Mouse (Mus musculus) right cerebral cortex, postnatal 10 days (tissue): Measurements from ENCODE around the gene Igsf21.

Experiments
- DNase-seq, 2 experiments: peaks; one replicate each; pipeline ENCODE4 v3.0.0; 2021; ENCODE audit warnings: low spot score in 2 of 2

The Igsf21 gene

DNA sequence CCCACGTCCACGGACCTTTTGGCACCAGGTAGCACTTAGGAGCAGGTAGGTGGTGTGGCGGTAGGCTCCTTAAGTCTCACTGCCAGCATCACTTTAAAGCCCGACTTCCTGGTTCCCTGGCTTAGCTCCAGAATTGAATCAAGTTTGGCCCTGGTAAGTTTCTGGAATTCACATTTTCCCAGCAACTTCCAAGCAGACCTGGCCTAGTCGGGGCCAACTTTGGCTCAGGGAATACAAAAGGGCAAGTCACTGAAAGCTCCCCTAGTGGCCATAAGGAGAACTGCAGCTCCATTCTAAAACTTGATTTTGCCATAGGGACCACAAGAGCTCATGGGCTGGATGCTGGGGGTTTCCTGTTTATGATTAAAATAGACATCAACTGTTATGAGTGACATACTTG lies 145.5 kb downstream of the Igsf21 start:
- no peak for DNase-seq

DNA sequence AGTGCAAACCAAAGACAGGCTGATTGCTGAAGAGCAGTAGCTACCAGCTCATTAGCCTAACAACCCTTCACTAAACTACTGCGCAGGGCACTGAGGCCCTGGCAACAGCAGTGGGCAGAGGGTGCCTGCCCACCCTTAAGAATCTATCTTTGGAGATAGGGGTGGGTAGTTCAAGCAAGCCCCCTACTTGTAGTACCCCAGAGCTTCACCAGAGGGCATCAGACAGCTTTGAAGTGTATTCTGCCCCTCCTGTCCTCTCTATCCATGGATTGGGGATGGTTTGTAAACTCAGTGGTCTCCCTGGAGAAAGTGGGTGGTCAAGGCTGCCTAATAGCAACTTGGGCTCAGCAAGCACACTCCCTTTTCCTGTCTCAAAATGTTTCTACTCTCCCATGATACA lies 146.4 kb downstream of the Igsf21 start:
- peak in 1 of 2 experiments; percentile 64 for DNase-seq

DNA sequence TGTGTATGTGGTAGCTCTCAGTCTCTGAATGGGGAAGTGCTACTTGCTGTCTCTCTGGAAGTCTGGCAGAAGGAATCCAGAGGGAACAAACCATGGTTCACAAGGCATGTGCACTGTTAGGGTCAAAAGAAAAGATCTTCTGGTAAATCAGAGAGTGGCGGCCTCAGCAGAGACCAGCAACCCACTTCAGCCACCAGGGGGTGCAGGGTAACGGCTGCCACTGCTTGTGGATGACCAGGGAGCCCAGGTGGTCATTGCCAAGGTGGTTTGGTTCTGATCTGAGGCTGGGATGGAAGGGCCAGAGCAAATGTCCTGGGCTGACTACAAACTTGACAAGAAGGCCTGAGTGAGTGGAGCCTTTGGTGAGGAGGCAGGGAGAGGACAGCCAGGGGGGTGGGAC lies 150.3 kb downstream of the Igsf21 start:
- DNase-seq, result no peak

DNA sequence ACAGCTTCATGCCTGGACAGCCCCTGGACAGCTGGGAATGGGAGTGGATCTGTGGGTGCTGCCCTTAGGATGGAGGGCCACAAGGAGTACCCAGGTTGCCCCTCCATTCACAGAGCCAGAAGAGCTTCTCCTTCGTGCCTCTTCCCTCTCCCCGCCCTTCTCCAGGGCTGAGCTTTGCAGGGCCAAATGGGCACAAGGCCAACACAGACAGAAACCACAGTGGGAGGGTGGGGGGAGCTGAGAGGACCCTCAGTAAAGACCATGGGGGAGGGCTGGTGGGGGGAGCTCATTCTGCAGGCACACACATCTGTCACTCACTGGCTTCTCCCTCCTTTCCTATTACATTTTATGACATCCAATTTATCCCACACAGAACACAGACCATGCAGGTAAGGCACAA lies 151.7 kb downstream of the Igsf21 start:
- no peak for DNase-seq

DNA sequence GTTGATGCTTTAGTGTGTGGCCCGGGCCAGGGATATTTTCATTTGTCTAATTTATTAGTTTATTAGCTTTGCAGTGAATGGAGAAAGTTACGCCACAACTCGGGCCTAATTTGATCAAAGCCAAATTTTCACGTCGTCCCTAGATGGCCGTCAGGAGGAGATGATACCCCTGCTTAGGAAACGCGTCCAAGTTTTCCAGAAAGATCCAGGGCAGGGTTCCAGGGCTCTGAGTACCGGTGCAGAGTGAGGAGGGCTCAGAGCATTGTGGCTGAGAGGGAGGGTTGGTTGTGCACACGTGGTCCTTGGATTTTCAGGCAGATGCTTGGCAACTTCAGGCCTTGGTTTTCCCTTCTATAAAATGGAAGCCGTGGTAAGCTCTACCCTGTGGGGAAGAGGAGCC lies 154.2 kb downstream of the Igsf21 start:
- DNase-seq, result no peak

DNA sequence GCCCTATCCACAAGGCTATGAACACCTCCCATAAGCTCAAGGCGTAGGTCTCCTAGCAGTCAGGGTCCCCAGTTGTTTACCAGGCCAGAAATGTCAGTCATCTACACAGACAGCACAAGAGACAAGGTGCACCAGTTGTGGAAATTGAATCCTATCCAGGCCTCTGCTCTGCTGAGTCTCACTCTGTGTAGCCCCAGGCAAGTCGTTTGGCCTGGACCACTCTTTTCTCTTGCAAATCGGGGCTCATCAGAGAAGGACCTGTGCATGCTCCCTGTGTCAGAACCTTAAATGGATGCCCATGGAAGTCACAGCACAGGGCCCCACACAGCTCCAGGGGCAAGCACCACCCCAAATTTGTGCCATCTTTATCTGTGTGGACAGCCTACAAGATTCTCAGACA lies 154.9 kb downstream of the Igsf21 start:
- DNase-seq, result no peak

DNA sequence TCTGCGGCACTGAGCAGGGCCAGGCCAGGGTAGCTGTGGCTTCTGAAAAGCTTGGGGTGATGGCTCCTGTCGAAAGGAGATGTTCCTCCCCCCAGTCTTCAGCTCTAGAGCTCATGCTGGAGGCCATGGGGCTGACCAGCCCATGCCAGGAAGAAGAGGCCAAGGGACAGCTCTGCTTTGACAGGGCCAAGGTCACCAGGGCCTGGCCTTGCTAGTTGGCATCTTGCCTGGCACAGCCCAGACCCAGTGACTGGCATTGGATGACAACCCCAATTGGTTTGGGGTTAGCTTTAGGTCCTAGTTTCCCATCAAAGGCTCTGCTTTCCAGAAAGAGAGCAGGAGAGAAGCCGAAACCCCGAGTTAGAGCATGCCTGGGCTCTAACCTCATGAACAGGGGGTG lies 156.9 kb downstream of the Igsf21 start:
- DNase-seq, result no peak

DNA sequence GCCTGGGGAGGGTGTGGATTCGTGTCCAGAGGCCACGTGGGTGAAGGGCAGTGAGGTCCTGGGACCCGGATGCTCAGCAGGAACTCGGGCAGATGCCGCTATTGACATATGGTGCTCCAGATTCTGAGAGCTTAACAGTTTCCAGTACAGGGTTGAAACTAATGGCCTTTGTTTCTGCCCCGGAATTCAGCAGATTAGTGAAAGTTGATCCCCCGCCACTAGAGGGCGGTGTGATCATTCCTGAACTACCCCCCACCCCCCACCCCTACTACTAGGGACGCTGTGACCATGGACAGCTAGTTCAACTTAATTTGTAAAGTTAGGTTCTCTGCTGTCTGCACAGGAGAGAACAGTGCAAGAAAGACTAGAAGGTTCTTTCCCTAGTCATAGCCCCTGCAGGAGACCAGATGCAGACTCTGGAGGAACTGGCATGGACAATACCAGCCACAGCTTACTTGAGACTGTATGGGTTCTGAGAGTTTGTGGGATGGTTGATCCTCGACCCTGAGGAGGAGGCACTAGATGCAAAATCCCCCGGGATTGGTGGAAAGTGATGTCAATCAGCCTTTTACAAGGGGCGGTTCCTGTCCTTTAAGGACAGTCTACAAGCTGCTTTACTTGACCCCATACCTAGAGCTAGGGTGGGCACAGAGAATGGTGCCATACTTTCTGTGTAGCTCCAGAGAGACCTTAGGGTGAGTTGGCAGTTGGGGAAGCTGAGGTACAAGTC lies 157.7 kb downstream of the Igsf21 start:
- no peak for DNase-seq

DNA sequence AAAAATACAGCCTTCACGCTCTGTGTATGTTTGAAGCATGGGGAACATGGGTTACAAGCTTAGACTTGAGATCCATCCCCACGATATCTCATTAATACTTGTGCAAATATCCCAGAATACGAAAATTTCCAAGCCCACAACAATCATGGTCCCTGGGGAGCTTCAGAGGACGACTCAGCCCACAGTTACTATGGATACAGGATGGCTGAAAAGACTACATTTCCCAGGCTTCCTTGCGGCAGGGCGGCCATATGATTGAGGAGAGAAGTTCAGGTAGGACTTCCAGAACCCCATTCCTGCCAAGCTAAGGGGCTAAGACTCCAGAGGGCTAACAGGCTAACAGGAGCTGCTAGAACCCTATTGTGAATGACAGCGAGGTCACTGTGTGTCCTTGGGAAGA lies 160.4 kb downstream of the Igsf21 start:
- peak; percentile 66 for DNase-seq

DNA sequence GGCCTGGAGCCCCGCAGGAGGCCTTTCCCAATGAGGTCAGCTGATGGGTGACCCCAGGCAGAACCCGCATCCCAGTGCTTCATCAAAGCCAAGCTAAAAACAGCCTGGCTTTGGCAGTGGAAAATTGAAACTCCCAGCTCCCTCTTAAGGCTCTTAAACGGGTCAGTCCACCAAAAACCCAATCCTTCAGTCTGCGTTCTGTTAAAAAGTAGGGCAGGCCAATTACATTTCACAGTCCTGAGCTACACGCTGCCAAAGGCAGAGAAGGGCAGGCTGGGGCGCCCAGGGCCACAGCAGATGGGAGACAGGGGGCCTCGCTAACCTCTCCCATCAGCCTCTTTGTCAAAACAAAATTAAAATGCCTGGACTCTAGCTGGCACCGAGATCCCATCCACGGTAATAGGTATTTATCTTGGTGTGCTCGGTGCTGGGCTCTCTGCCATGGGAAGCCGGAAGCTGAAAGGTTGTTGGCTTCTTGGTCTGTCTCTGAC lies 162.0 kb downstream of the Igsf21 start:
- DNase-seq, result peak; percentile 61 to 71

DNA sequence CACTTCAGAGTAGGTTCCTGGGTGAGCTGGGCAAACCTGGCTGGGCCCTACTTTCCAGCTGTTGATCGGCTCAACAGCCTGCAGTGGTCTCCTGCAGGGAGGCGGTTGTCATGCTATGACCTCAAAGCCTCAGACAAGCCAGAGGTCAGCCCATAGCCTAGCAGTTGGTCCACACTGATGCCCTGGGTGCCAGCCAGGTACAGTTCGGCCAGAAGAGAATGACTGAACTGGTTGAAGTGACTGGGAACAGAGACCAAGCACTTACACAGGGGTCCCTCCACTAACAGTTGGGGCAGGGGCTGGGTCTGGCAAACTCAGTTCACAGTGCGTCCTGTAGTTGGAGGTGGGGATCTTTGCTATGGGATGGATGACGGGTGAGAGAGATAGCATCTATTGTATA lies 162.5 kb downstream of the Igsf21 start:
- DNase-seq, result no peak

DNA sequence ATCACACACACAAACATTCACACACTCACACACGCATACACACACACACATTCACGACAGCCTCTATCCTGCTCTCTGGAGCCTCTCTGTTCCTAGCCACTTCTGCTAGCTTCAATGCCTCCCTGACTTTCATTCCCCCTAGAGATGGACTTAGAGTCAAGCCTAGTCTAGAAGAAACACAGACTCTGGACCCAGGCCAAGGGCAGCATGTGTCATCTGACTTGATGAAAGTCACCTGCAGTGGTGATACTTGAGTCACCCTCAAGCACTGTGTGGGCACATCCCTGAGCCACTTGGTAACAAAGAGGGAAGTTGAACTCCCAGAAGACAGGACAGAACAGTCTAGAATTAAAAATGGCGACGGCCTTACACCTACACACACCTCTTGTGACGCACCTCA lies 168.2 kb downstream of the Igsf21 start:
- DNase-seq, result no peak

DNA sequence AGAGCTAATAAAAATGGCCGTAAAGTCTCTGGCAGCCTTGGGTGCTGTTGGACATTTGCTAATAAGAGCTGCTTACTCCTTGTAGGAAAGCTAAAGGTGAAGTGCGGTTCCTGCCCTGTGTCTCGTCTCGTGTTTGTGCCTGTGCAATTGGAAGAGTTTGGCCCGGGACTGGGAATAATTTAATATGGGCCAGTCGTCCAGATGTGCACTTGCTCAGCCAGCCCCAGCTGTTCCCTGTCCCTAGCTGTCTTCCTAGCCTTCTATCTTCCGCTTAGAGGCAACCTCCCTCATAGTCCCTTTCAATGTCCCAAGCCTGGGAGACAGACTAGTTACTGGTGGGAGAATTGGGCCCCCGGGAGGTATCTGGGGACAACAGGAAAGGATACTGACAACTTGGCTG lies 169.0 kb downstream of the Igsf21 start:
- DNase-seq, result no peak

DNA sequence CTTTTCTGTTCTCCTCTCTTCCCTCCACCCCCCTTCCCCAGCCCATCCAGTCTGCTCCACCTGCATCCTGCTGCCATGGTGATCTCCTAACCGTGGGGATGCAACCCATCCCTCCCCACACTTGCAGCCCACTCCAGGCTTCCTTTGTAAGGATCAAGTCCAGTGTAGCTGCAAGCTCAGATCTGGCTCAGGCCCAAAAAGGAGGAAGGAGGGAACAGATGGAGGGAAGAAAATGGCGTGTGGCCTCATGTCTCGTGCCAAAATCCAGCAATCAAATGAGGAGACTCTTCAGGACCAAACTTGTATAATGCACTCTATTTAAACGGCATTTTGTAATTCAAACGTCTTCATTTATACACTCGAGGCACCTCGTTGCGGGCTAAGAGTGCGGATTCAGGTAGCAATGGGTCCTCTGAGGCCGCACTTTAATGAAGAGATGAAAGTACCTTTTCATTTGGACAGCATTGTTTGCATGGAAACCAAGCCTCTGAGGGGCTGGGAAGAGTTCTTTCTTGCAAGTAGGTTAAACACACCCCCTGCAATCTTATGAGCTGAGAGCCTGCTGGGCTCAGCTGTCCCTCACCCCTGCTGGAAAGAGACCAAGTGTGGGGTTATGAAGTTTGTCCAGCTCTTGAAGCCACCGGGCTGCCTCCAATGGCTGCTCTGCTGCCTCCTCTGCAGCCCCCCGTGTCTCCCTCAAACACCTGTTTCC lies 169.6 kb downstream of the Igsf21 start:
- DNase-seq, result peak; percentile 83 to 88

DNA sequence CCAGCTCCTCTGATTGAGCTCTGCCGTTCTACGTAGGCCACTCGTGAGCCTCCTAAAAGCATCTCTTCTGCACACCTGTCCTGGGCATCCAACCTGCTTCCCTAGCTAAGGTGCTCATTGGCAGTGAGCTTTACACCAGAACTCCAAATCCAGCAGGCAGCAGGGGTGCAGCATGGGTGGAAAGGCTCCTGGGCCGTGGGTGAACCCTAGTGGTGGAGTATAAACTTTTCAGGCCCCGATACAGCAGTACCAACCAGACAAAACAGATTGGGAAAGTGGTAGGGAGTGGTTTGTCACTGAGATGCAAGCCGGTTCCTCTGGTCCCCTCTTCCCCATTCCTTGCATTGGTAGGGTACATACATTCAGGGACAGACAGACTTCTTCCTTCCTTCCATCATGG lies 170.2 kb downstream of the Igsf21 start:
- no peak for DNase-seq

DNA sequence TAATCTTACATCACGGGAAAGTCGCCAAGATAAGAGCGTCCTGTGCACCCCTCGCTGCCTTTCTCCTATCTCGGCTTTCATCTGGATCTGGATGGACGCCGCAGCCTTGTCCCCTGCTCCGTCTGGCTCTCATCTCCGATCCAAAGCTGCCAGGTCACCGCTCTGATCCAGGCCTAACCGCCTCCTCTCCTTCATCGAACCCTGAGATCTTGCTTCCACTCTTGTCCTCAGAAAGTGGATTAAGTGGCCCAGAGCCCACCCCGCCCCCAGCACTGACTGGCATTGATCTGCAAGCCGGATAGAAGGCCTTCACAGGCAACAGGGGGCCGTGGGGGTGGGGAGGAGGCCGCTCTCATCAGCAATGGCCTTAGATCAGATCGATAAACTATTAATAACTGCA lies 175.5 kb downstream of the Igsf21 start:
- DNase-seq, result no peak

DNA sequence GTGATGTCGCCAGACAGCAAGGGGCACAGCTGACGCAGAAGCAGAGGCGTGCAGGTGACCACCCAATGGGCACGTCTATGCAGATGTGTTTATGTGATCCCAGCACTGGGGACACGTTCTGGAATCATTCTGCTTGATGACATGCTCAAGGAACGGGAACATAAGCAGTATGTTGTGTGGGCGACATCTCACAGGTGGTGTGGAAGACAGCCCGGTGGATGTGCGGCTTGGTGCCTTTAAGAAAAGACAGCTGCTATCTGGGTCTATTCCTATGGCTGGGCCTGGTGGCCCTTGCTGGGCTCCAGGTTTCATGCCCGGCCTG lies 176.3 kb downstream of the Igsf21 start:
- DNase-seq, result peak; percentile 70 to 85

DNA sequence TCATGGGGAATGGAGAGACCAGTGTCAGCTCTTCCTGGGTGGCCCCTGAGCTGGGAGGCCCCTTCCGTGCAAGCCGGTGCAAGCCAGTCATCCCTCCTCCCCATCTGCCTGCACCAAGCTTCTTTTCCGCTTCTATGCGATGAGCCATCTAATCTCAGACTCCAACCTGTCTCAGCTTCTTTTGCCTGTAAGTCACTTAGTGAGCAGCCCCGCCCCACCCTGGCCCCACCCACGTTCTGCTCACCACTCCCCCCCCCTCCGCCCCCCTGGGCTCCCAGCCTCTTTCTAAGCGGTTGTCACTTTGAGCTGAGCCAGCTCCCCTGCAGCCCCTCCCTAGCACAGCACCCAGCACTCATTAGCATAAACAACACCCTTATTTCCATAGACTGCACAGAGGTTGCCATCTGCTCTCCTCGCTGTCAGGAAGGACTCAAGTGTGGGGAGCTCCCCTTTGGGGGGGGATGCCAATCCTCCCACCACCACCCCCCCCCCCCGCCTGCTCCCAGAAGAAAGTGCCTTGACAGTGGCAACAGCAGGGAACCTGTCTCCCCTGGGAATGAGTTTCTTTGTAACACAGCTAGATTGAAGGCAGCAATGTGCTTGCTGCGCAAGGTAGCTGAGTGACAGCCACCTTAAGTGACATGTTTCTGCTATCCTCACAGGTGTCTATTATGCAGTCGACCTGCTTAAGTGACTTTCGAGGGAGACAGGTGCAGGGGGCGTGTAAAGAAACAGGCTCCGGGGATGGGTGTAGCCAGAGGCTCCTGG lies 176.8 kb downstream of the Igsf21 start:
- DNase-seq, result peak; percentile 68 to 81

DNA sequence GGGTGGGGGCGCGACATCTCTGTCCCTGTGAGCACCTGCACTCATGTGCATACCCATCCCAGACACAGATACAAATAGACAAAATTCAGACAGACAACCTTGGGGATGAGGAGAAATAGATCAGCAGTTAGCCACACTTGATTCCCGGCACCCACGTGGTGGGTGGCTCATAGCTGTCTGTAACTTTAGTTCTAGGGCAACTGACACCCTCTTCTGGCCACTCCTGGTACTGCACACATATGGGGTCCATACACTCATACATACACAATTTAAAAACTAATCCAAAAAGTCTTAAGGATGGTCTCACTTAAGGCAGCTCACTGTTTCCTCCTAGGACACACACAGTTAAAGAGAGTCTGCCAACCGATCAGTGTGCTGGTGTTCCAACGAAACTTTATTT lies 178.1 kb downstream of the Igsf21 start:
- no peak for DNase-seq

DNA sequence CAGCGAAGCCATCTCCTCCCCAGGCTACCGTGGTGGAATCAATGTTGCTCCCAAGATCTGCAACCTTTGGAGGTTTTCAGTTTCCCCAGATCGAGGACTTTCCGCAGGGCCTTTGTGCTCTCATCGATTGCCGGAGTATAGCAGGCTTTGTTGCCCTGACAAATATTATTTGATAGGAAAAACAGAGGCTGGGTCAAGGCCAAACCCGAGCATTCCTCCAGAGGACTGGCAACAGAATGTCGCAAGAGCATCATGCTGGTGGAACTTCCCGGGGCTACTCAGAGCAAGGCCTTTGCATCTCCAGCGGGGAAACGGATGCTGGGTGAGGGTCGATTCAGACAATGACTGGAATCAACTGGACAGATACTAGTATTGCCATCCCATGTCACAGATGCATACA lies 180.6 kb downstream of the Igsf21 start:
- no peak for DNase-seq

DNA sequence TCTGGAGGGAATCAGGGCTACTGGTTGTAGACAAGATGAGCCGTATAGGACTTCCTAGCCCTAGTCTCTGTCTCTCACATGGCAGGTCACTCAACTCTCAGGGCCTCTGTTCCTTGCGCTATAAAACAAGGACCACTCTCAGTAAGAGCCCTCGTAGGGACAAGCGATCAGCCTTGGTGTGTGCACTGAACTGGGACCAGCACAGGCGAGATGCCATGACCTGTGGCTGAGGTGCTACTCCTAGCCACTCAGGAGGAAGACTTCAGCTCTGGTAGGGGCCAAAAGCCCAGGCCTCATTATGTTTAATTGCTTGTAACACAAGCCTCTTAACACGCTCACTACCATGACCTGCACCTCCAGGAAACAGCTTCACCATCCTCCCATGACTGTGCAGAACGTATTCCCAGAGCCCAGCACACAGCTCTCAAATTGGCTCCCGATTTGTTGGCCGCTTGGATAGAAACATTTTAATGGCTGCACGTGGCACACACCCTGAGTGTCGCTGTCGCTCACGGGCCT lies 183.4 kb downstream of the Igsf21 start:
- DNase-seq, result no peak

DNA sequence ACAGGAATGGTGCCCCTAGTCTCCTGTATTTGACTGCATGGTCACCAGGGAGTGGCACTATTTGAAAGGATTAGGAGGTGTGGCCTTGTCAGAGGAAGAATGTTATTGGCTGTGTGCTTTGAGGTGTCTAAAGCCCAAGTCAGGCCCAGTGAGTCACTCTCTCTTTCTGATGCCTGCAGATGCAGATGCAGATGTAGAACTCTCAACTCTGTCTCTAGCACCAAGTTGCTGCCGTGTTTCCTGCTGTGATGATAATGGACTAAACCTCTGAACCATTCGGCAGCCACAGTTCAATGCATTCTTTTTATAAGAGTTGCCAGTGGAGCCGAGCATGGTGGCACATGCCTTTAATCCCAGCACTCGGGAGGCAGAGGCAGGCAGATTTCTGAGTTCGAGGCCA lies 186.3 kb downstream of the Igsf21 start:
- DNase-seq, result no peak

DNA sequence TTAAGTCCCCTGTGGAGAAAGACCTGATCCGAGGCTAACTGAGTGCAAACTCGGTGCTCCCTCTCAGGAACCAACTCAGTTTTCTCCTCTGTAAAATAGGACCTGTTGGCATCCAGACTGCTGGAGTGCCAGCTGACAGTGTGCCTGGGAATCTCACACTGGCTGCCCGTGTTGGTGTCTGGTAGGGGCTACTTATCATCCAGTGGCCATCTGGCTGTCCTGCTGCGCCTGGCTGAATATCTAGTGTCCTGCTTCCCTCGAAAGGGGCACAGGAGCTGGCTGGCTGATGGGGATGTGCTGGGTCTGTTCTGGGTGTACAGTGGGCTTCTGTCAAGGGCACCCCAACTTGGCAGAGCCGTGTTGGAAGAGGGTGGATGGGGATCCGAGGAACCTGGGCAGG lies 193.5 kb downstream of the Igsf21 start:
- no peak for DNase-seq
